Mouse (Mus musculus) spleen, adult 18-20 months (tissue): ENCODE measurements at regions not wholly inside any gene's neighbourhood (a gene's known extent, or its start where the extent isn't known, plus 50 kb on each side); places are given as distances from the start of the nearest gene placed in this dataset.

Experiments
- DNase-seq, 2 experiments: peaks; one replicate each; pipeline ENCODE4 v3.0.0; 2022; ENCODE audit warnings: mixed read lengths in 2 of 2

- no peak for DNase-seq
Observed at GRCm38 (mm10) chr1:90289732-90290215, 86.0 kb downstream of the Ackr3 start.

DNA sequence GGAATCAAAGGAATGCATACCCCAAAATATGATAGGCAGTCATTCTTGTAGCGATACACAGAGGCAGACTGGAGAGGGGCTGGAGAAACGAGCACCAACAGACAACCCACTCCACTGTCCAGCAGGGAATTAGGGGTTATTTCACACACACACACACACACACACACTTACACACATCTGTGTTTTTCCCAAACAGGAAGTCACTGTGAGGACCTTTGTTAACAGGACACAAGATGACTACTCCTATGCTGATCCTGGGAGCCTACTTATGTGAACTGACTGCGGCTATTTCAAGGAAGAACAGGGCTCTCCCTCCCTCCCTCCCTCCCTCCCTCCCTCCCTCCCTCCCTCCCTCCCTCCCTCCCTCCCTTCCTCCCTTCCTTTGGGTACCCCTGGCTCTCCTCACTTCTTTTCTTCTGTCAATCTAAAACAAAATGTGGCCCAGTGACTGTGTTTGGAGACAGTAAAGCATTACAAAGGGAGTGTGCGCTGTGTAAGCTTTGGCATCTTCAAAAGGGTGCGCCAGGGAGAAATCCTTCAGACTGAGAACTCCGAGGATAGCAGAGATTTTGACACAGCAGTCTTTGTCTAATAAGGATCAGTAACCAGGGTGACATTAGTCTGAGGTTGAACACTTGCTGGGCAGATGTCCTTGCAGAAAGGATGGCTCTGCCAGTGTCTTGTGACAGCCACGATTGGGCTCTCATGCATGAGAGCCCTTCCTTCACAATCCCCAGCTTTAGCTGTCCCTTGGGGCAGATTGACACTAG, 86.8 kb downstream of the Ackr3 start:
- no peak for DNase-seq

- DNase-seq: no peak
Observed at GRCm38 (mm10) chr1:90291256-90291655, 87.5 kb downstream of the Ackr3 start.

- no peak for DNase-seq
Observed at GRCm38 (mm10) chr1:90297751-90298150, 94.0 kb downstream of the Ackr3 start.

GRCm38 (mm10) chr1:90300229-90300628, 96.4 kb downstream of the Ackr3 start:
- DNase-seq: no peak

DNA sequence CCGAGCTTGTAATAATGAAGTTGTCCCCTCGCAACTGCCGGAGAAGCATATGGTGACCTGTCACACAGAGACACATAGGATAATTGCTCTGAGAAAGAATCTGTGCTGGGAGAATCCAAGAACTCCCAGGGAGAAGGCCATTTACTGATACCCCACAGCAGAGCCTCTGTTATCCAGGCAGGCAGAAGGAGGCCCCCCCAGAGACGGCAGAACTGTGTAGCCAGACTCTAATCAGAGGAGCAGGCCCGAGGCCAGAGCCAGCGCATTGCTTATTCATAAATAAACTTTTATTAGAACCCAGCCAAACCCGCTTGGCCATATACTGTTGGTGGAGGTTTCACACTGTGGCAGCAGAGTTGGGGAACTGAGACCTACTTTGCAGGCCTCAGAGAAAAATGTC, 100.6 kb downstream of the Ackr3 start:
- no peak for DNase-seq

DNA sequence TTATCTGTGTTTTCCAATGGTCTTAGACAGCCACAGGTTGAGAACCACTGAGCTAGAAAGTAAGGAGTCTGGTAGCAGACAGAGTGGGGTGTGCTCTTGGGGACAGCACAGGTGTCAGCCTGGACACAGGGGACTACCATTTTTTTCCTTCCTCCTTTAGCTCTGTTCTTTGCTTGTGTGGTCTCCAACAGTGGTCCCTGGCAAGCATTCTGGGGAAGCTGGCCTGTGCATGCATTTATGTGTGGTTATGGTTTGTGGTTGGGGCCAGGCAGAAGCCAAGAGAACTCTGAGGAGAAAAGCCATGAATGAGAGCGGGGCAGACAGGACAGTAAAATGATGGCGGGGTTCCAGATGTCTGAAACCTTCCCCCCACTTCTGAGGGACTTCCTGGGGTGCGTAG, 107.2 kb downstream of the Ackr3 start:
- DNase-seq: no peak

GRCm38 (mm10) chr1:90311649-90312442, 108.1 kb downstream of the Ackr3 start:
- DNase-seq: no peak

GRCm38 (mm10) chr1:90313750-90314359, 110.1 kb downstream of the Ackr3 start:
- no peak for DNase-seq

- DNase-seq: no peak
Observed at GRCm38 (mm10) chr1:90317902-90318301, 114.1 kb downstream of the Ackr3 start.

DNA sequence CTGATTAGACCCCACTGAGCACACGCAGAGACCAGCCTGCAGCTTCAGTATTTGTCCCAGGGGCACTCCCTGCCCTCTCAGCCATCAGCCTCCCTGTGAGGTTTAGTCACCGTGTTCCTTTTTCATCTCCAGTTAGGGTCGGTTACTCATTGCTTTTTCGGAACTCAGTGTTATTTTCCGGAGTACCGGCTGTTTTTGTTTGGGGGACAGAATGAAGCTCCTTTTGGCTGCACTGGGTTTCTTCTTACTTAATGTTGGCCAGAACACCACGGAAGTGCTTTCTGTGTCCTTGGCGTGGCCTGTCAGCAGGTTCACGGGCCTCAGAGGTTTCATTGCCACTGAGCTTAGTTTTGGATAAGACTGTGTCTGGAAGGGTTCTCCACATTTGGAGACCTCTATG, 114.7 kb downstream of the Ackr3 start:
- no peak for DNase-seq

DNA sequence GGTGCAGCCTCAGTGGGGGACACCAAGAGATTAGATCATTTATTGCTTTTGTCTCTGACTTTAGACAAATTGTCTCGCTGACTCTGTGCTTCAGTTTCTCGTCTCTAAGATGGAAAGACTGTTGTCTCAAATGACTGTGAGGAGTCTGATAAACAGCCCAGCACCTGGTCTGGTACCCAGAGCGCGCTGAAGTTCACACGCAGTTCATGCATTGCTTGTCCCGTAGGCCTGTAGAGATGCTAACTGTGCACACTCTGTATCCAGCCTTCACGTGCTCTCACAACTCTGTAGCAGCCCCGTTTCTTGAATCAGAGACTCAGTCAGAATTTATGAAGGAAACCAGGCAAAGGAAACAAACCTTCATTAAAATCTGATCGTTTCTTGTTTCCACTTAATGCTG, 116.7 kb downstream of the Ackr3 start:
- DNase-seq: no peak

DNA sequence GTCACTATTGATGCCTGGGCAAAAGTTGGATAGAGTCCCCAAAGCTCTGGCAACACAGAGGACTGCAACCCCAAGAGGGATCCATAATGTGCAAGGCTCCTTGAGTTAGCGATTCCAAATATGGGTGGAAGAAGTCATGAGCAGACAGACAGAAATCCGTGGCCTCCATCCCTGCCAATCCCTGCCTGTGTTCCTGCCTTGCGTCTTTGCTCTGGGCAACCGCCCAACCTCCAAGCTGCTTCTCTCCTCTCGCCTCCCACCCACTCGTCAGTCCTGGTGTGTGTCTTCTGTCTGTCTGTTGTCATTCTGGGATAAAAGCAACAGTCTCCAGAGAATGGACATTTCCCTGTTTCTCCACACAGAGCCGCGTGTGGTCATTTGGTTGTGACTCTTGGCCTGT, 117.7 kb downstream of the Ackr3 start:
- DNase-seq: no peak

DNA sequence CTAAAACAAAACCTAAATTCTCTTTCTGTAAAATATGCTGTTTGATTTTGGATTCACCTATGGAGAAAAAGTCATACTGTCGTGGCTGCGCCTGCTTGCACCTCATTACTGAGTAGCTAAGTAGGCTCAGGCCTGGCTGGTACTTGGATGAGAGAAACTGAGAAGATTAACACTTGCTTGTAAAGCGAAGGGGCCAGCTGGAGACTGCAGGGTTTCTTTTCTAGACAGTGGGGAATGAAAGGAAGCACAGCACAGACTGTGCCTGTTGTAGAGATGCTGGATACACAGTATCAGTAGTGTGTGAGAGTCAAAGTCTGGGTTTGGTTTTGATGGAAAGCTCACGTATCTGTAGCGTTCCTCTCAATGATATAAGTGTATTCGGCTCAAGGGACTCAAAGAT, 123.5 kb downstream of the Ackr3 start:
- DNase-seq: no peak

- no peak for DNase-seq
Observed at GRCm38 (mm10) chr1:90332531-90332930, 128.8 kb downstream of the Ackr3 start.

DNA sequence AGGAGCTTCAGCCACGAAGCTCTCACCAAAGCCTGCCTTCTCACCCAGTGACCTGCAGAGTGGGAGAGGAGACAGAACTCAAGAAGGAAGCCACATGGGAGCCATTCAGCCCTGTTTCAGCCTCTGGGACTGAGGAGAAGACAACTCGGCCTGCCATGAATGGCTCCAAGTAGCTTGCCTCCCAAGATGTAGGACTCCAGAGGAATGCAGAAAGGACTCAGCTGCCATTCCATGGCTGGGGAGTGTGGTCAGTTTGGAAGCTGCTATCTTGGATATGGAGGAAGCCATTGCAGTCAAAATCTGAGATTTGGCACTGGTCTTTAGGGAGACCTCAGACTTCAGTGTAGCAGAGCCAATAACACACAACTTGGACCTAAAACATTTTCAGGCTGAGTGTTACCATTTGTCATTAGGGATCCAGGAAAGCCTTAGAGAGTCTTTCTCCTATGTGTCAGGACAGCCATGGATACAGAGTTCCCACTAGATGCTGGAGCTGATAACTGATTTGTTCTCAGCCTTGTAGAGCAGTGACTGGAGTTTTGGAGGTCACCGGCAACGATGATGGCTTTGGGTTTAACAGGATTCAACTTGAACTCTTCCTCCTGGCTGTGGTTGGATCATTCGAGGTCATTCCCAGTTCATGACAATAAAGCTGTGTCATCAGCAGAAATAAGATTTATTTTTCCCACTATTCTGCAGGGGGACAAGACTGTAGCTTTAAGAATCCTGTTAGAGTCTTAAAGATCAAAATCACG, 130.1 kb downstream of the Ackr3 start:
- no peak for DNase-seq

DNA sequence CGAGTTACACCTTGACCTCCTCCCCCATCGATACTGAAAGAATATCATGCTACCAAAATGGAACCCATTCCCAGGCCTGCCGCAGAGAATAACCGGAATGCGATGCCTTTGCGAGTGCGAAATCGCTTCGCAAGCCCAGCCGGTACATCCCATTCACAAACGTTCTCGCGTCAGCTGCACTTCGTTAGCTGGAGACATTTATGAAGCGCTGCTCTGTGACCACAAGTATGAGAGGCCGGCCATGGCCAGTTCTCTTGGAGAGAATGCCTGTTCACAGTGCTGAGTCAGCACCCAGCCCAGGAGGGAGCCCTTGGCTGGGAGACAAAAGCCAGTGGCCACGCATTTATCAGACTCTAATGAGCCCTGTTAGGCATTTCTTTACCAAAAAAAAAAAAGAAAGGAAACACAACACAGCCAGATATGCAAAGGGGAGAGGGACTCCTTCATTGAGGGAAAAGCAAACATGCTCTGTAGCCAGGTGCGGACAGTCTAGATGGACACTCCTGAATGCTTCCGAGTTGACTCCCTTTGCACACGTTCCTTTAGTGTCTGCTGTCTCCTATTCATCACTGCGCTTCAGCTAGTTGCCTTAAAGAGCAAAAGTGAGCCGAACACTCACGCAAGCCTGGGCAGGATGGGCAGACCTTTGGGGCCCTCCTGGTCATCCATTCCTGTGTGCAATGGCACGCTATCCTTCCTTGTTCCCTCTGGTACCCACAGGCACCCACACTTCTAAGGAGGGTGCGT, 131.4 kb downstream of the Ackr3 start:
- DNase-seq: no peak

DNA sequence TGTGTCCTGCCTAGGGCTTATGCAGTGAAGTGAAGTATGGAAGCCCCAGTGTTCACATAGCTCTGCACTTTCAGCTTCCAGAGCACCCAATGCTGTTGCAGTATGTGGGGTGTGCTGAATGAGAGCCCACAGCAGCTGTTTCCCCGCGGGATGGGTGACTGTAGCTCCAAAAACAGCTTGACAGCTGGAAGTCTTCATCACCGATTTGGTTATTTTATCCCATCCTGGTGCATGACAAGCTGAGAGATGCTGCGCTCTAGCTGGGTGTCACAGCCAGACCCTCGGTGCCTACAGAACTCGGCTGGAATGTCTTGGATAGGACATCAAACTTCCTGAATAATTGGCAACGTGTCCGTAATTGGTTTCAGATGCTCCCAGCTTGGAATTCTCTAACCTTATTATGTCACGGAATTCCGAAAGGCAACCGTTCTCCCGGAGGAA, 134.1 kb downstream of the Ackr3 start:
- no peak for DNase-seq

GRCm38 (mm10) chr1:90342346-90342745, 138.6 kb downstream of the Ackr3 start:
- no peak for DNase-seq

GRCm38 (mm10) chr1:90343492-90343891, 139.7 kb downstream of the Ackr3 start:
- no peak for DNase-seq

GRCm38 (mm10) chr1:90347032-90347431, 143.3 kb downstream of the Ackr3 start:
- DNase-seq: no peak

- no peak for DNase-seq
Observed at GRCm38 (mm10) chr1:90349611-90350010, 145.8 kb downstream of the Ackr3 start.
